Mouse (Mus musculus) forebrain, postnatal 0 days (tissue): ENCODE results near the gene Sulf2. TPM values are rescaled to one million over a fixed set of nuclear protein-coding genes. Genes with fewer than 3 reads are reported as not detected.

Experiments used
- ATAC-seq: fragments of 200-750 bp; cut with Nextera tagmentation; 2 replicates; pipeline ENCODE4 v1.8.0; 2017; ENCODE audit warnings: mild to moderate bottlenecking, moderate library complexity
- DNase-seq: peaks from one replicate; pipeline ENCODE4 v3.0.0-alpha.2; 2015
- H3K27ac ChIP-seq: fragments of 300-500 bp; sonication (generic); 2 replicates; pipeline ENCODE4 v1.5.1; 2014; ENCODE audit warnings: low read depth, mild to moderate bottlenecking, antibody characterized with exemption, low read length, moderate library complexity, mixed read lengths
- H3K27me3 ChIP-seq: fragments of 300-500 bp; sonication (generic); 2 replicates; pipeline ENCODE4 v1.6.1; 2014; ENCODE audit warnings: mild to moderate bottlenecking, low read length, mixed read lengths; ENCODE audit not compliant: insufficient read depth
- H3K36me3 ChIP-seq: fragments of 300-500 bp; sonication (generic); 2 replicates; pipeline ENCODE4 v1.6.1; 2014; ENCODE audit warnings: mild to moderate bottlenecking, moderate library complexity; ENCODE audit not compliant: insufficient read depth
- H3K4me1 ChIP-seq: fragments of 300-500 bp; sonication (generic); 2 replicates; pipeline ENCODE4 v1.6.1; 2014; ENCODE audit warnings: antibody characterized with exemption; ENCODE audit not compliant: insufficient read depth
- H3K4me2 ChIP-seq: fragments of 300-500 bp; sonication (generic); 2 replicates; pipeline ENCODE4 v1.6.1; 2014; ENCODE audit warnings: low read depth, mild to moderate bottlenecking, moderate library complexity
- H3K4me3 ChIP-seq: fragments of 300-500 bp; sonication (generic); 2 replicates; pipeline ENCODE4 v1.5.1; 2014; ENCODE audit warnings: low read depth, low read length, mixed read lengths
- H3K9ac ChIP-seq: fragments of 300-500 bp; sonication (generic); 2 replicates; pipeline ENCODE4 v1.6.1; 2014; ENCODE audit warnings: mild to moderate bottlenecking
- H3K9me3 ChIP-seq: fragments of 300-500 bp; sonication (generic); 2 replicates; pipeline ENCODE4 v1.6.1; 2016; ENCODE audit warnings: low read length
- CTCF ChIP-seq: sonication (generic); IDR thresholded peaks from 2 replicates; pipeline ENCODE4 v1.5.1; 2016; ENCODE audit warnings: antibody characterized with exemption, control low read depth, low read depth
- WGBS: fragments of 180-500 bp; shearing (Covaris S2); extraction: QIAGEN DNeasy Blood & Tissue Kit; methylation state at CpG from one replicate; pipeline ENCODE4 v1.1.7; 2014; 5-methylcytosine and 5-hydroxymethylcytosine counted together
- polyA plus RNA-seq: library from polyadenylated mRNA; unstranded; fragments of >200 nt; fragmentation: Nextera tagmentation; extraction: Ambion mirVana; gene quantifications from 2 replicates; pipeline ENCODE4 v1.2.1, GENCODE M21; 2015
- total RNA-seq: library from RNA; depleted of rRNA; stranded (reverse); fragments of >200 nt; gene quantifications from 2 replicates; pipeline ENCODE4 v1.2.3, GENCODE M21; 2014

Sulf2 gene
- total and polyA plus RNA-seq, 2 experiments from 2014 or later: 67.5 to 95.6 TPM

GRCm38 (mm10) chr2:166045006-166045405 is 110.5 kb downstream of the Sulf2 start:
- 72% methylated on average over 2 of the region's 2 CpGs for WGBS
- no peaks in the 10 kb centered on the region for H3K9me3 ChIP-seq
- ATAC-seq: no peak
- H3K27me3 ChIP-seq: no peaks in the 10 kb centered on the region
- no peaks in the 10 kb centered on the region for H3K4me1 ChIP-seq
- H3K36me3 ChIP-seq: peaks cover 23% of the 10 kb centered on the region
- no peak overlapping the region for H3K4me2 ChIP-seq
- H3K9ac ChIP-seq: no peak overlapping the region
- no peak overlapping the region for H3K27ac ChIP-seq
- DNase-seq: no peak
- TF ChIP-seq CTCF: no peak
- H3K4me3 ChIP-seq: no peak overlapping the region

DNA sequence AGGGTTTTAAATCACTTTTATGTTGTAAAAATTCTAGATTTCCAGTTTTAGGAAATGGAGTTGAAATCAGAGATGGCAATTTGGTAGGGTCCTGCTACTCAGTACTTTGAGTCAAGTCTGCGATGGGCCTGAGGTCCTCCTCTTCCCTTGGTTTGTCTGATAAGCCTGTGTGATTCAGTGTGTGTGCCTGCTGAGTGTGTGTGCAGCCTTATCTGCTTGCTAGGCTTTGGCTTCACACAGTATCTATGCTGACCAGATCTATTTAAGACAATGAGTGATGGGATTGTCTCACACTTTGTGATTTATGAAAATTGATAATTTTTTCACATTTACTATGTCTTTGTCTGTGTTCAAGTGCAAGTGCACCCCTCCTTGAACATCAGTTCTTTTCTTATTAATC is 112.9 kb downstream of the Sulf2 start:
- H3K4me3 ChIP-seq: no peak overlapping the region
- H3K9me3 ChIP-seq: no peaks in the 10 kb centered on the region
- DNase-seq (no peak), ATAC-seq (no peak)
- H3K36me3 ChIP-seq: peaks cover 3% of the 10 kb centered on the region; the same call in 1 of the 2 replicates
- H3K27me3 ChIP-seq: no peaks in the 10 kb centered on the region
- no peak overlapping the region for H3K27ac ChIP-seq
- no peak overlapping the region for H3K9ac ChIP-seq
- 100% methylated on average over 1 of the region's 1 CpGs for whole genome bisulfite sequencing
- H3K4me1 ChIP-seq: no peaks in the 10 kb centered on the region
- TF ChIP-seq CTCF: no peak
- no peak overlapping the region for H3K4me2 ChIP-seq

- no peak overlapping the region for H3K4me3 ChIP-seq
- H3K27ac ChIP-seq: no peak overlapping the region
- H3K9ac ChIP-seq: no peak overlapping the region
- DNase-seq (no peak), ATAC-seq (no peak)
- no peak overlapping the region for H3K4me2 ChIP-seq
- H3K4me1 ChIP-seq: no peaks in the 10 kb centered on the region
- 89% methylated on average over 4 of the region's 4 CpGs for WGBS
- no peaks in the 10 kb centered on the region for H3K9me3 ChIP-seq
- no peak for TF ChIP-seq CTCF
- no peaks in the 10 kb centered on the region for H3K36me3 ChIP-seq
- no peaks in the 10 kb centered on the region for H3K27me3 ChIP-seq
Measured at GRCm38 (mm10) chr2:166039681-166040080, 115.8 kb downstream of the Sulf2 start.

GRCm38 (mm10) chr2:166035725-166036124 is 119.7 kb downstream of the Sulf2 start:
- H3K9ac ChIP-seq: no peak overlapping the region
- no peaks in the 10 kb centered on the region for H3K9me3 ChIP-seq
- no peaks in the 10 kb centered on the region for H3K4me1 ChIP-seq
- DNase-seq (no peak), ATAC-seq (no peak)
- H3K4me3 ChIP-seq: no peak overlapping the region
- peak; percentile 41 for TF ChIP-seq CTCF
- no peak overlapping the region for H3K4me2 ChIP-seq
- no peaks in the 10 kb centered on the region for H3K36me3 ChIP-seq
- 47% methylated on average over 3 of the region's 3 CpGs for WGBS
- no peak overlapping the region for H3K27ac ChIP-seq
- H3K27me3 ChIP-seq: no peaks in the 10 kb centered on the region

- 71% methylated on average over 3 of the region's 3 CpGs for WGBS
- no peak overlapping the region for H3K27ac ChIP-seq
- no peak for TF ChIP-seq CTCF
- DNase-seq: no peak
- H3K9ac ChIP-seq: no peak overlapping the region
- no peaks in the 10 kb centered on the region for H3K36me3 ChIP-seq
- no peak overlapping the region for H3K4me3 ChIP-seq
- H3K4me2 ChIP-seq: no peak overlapping the region
- no peaks in the 10 kb centered on the region for H3K9me3 ChIP-seq
- H3K27me3 ChIP-seq: no peaks in the 10 kb centered on the region
- ATAC-seq: no peak
- peaks cover 5% of the 10 kb centered on the region; the same call in 1 of the 2 replicates for H3K4me1 ChIP-seq
Measured at GRCm38 (mm10) chr2:166034967-166035490, 120.4 kb downstream of the Sulf2 start.

- Histone ChIP-seq H3K9ac (no peak overlapping the region), H3K27ac (no peak overlapping the region), H3K9me3 (no peaks in the 10 kb centered on the region), H3K36me3 (no peaks in the 10 kb centered on the region), H3K4me3 (no peak overlapping the region), H3K27me3 (no peaks in the 10 kb centered on the region), H3K4me1 (peaks cover 9% of the 10 kb centered on the region; the same call in 1 of the 2 replicates), H3K4me2 (no peak overlapping the region)
- DNase-seq: no peak
- no peak for ATAC-seq
- TF ChIP-seq CTCF: no peak
- WGBS: 92% methylated on average over 5 of the region's 5 CpGs
Measured at GRCm38 (mm10) chr2:166032628-166033027, 122.8 kb downstream of the Sulf2 start.

GRCm38 (mm10) chr2:166031120-166031929 is 124.1 kb downstream of the Sulf2 start:
- no peaks in the 10 kb centered on the region for H3K27me3 ChIP-seq
- H3K36me3 ChIP-seq: no peaks in the 10 kb centered on the region
- H3K4me2 ChIP-seq: peak overlapping the region; percentile 26
- ATAC-seq (peak; percentile 58), DNase-seq (no peak)
- H3K9me3 ChIP-seq: no peaks in the 10 kb centered on the region
- H3K9ac ChIP-seq: peak overlapping the region; percentile 6; the same call in 1 of the 2 replicates
- peak overlapping the region; percentile 1; the same call in 1 of the 2 replicates for H3K27ac ChIP-seq
- no peak for TF ChIP-seq CTCF
- H3K4me1 ChIP-seq: peaks cover 9% of the 10 kb centered on the region; the same call in 1 of the 2 replicates
- no peak overlapping the region for H3K4me3 ChIP-seq
- 35% methylated on average over 7 of the region's 7 CpGs for WGBS
